Mouse (Mus musculus): ENCODE measurements at regions not wholly inside any gene's neighbourhood (a gene's known extent, or its start where the extent isn't known, plus 50 kb on each side); places are given as distances from the start of the nearest gene placed in this dataset.

DNA sequence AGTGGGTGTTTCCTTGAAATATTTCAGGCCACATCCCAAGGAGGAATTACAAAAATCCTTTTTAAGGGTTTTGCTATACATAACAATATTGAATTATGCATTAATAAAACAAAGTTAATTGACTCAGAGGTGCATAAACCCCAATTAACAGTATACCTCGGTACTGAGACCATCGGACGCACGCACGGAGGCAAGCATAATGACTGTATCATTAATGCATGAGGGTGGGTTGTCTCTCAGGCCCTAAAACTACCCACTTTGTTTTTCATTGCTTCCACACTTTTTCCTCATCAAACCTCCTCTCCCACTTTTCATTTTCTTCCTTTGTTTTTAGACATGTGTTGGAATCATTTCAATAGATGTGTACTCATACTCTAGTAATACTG is 339.6 kb downstream of the Btg1 start:
- ATAC-seq = peak; percentile 56
- no peak overlapping the region; the same call in 1 of the 2 replicates for H3K4me3 ChIP-seq (ENCODE audit: low read depth, low read length)
- 6% methylated on average over 5 of the region's 5 CpGs for WGBS

DNA sequence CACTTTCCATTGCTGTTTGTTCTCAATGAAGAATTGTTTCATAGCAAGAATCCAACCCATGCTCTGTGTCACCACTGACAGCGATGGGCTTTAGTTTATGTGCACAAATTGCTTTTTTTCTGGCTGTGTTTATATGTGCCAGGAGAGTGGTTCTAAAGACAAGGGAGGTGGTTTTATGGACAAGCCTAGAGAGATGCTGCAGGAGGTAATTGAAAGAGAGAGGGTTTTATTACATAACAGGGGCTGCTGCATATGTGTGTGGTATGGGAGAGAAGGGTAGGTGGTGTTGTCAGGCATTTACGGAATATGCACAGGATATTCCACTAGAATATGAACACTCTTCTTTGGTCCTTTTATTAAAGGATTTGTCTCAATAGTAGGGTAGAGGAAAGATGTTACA is 340.2 kb downstream of the Btg1 start:
- ATAC-seq (no peak), DNase-seq (ENCODE audit: low spot score) (no peak)
- Histone ChIP-seq H3K27me3 (replicated peaks; ENCODE audit: control insufficient read depth, insufficient read depth, low read length) (no peaks in the 10 kb centered on the region), H3K27ac (ENCODE audit: low read depth, low read length) (no peak overlapping the region), H3K9me3 (replicated peaks; ENCODE audit: control insufficient read depth, low read length) (no peaks in the 10 kb centered on the region), H3K4me3 (ENCODE audit: low read depth, low read length) (no peak overlapping the region), H3K36me3 (ENCODE audit: control insufficient read depth, insufficient read depth, low read length) (no peaks in the 10 kb centered on the region), H3K9ac (ENCODE audit: low read length) (no peak overlapping the region), H3K4me1 (ENCODE audit: control insufficient read depth, insufficient read depth, low read length) (peaks cover 10% of the 10 kb centered on the region; the same call in 1 of the 2 replicates), H3K4me2 (ENCODE audit: low read length) (no peak overlapping the region)
- 78% methylated on average over 2 of the region's 2 CpGs for WGBS

More for the DNA sequence above, 339.6 kb downstream of the Btg1 start:
- no peaks in the 10 kb centered on the region for H3K9me3 ChIP-seq (replicated peaks; ENCODE audit: control insufficient read depth, low read length)
- H3K36me3 ChIP-seq (ENCODE audit: control insufficient read depth, insufficient read depth, low read length) = no peaks in the 10 kb centered on the region
- DNase-seq (ENCODE audit: low spot score) = no peak
- peak overlapping the region; percentile 71 for H3K27ac ChIP-seq (ENCODE audit: low read depth, low read length)
- no peaks in the 10 kb centered on the region for H3K27me3 ChIP-seq (replicated peaks; ENCODE audit: control insufficient read depth, insufficient read depth, low read length)
- H3K4me2 ChIP-seq (ENCODE audit: low read length) = peak overlapping the region; percentile 37
- peaks cover 10% of the 10 kb centered on the region; the same call in 1 of the 2 replicates for H3K4me1 ChIP-seq (ENCODE audit: control insufficient read depth, insufficient read depth, low read length)
- H3K9ac ChIP-seq (ENCODE audit: low read length) = peak overlapping the region; percentile 2; the same call in 1 of the 2 replicates

DNA sequence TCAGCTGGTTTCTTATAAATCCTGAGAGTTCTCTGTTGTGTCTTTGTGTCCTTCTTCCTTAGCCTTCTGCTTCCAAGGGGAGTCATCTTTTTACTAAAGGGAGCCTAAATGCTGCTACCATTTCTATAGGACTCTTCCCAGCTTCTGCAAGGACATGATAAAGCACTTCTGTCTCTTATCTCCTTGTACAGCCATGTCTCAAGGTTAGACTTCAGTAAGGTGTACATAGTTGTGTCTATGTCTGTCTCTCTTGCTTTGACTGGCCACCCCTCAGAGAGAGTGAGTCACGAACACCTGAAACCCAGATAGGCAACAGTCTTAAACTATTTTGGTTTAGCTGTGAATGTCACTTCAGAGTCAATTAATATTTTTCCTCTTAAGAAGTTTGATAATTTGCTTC is 353.0 kb downstream of the Btg1 start:
- H3K4me2 ChIP-seq (ENCODE audit: low read length) = no peak overlapping the region
- H3K9me3 ChIP-seq (replicated peaks; ENCODE audit: control insufficient read depth, low read length) = no peaks in the 10 kb centered on the region
- ATAC-seq (no peak), DNase-seq (ENCODE audit: low spot score) (no peak)
- H3K9ac ChIP-seq (ENCODE audit: low read length) = no peak overlapping the region
- no peaks in the 10 kb centered on the region for H3K4me1 ChIP-seq (ENCODE audit: control insufficient read depth, insufficient read depth, low read length)
- H3K27ac ChIP-seq (ENCODE audit: low read depth, low read length) = no peak overlapping the region
- no peaks in the 10 kb centered on the region for H3K27me3 ChIP-seq (replicated peaks; ENCODE audit: control insufficient read depth, insufficient read depth, low read length)
- WGBS = 100% methylated on average over 1 of the region's 1 CpGs
- H3K4me3 ChIP-seq (ENCODE audit: low read depth, low read length) = no peak overlapping the region
- H3K36me3 ChIP-seq (ENCODE audit: control insufficient read depth, insufficient read depth, low read length) = no peaks in the 10 kb centered on the region

DNA sequence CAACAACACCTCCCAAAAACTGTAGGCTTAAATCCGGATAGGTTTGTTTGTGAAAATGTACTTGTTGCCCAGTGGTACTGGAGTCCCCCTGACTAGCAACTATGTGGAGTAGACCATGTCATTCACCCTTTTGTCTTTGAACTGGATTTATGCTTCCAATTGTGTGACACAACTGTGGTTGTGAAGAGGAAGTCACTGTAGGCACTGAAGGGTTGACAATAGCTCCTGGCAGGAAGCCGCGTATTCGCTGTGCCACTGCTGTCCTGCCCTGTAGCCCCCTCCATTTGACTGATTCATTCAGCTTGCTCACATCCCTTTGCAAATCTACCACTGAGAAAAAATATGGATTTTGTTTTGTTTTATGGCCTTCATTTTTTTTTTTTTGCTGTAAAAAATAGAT is 353.9 kb downstream of the Btg1 start:
- Histone ChIP-seq H3K4me2 (ENCODE audit: low read length) (no peak overlapping the region), H3K27ac (ENCODE audit: low read depth, low read length) (no peak overlapping the region), H3K9me3 (replicated peaks; ENCODE audit: control insufficient read depth, low read length) (no peaks in the 10 kb centered on the region), H3K9ac (ENCODE audit: low read length) (no peak overlapping the region), H3K36me3 (ENCODE audit: control insufficient read depth, insufficient read depth, low read length) (no peaks in the 10 kb centered on the region), H3K4me1 (ENCODE audit: control insufficient read depth, insufficient read depth, low read length) (no peaks in the 10 kb centered on the region), H3K27me3 (replicated peaks; ENCODE audit: control insufficient read depth, insufficient read depth, low read length) (no peaks in the 10 kb centered on the region), H3K4me3 (ENCODE audit: low read depth, low read length) (no peak overlapping the region)
- DNase-seq (ENCODE audit: low spot score) (no peak), ATAC-seq (no peak)
- 87% methylated on average over 4 of the region's 4 CpGs for WGBS

DNA sequence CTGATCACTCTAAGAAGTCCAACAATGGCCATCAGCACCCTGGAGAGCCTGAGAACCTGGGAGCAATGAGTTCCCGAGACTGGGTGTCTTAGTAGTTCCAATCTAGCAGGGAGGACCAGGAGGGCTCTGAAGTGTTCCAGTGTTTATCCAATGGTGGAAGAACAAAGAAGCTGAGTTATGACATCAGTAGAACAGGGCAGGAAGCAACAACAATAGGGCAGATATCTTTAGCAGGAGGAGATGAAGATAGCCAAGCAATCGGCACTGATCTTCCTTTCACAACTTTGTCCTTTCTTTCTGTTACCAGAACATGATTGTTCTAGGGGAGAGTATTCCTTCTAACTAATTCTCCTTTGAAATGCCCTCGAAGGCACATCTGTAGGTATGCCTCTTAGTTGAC is 355.0 kb downstream of the Btg1 start:
- Histone ChIP-seq H3K4me2 (ENCODE audit: low read length) (no peak overlapping the region), H3K27ac (ENCODE audit: low read depth, low read length) (no peak overlapping the region), H3K36me3 (ENCODE audit: control insufficient read depth, insufficient read depth, low read length) (no peaks in the 10 kb centered on the region), H3K4me1 (ENCODE audit: control insufficient read depth, insufficient read depth, low read length) (no peaks in the 10 kb centered on the region), H3K4me3 (ENCODE audit: low read depth, low read length) (no peak overlapping the region), H3K9ac (ENCODE audit: low read length) (no peak overlapping the region), H3K27me3 (replicated peaks; ENCODE audit: control insufficient read depth, insufficient read depth, low read length) (no peaks in the 10 kb centered on the region), H3K9me3 (replicated peaks; ENCODE audit: control insufficient read depth, low read length) (no peaks in the 10 kb centered on the region)
- ATAC-seq = no peak
- 92% methylated on average over 3 of the region's 3 CpGs for WGBS
- DNase-seq (ENCODE audit: low spot score) = no peak

DNA sequence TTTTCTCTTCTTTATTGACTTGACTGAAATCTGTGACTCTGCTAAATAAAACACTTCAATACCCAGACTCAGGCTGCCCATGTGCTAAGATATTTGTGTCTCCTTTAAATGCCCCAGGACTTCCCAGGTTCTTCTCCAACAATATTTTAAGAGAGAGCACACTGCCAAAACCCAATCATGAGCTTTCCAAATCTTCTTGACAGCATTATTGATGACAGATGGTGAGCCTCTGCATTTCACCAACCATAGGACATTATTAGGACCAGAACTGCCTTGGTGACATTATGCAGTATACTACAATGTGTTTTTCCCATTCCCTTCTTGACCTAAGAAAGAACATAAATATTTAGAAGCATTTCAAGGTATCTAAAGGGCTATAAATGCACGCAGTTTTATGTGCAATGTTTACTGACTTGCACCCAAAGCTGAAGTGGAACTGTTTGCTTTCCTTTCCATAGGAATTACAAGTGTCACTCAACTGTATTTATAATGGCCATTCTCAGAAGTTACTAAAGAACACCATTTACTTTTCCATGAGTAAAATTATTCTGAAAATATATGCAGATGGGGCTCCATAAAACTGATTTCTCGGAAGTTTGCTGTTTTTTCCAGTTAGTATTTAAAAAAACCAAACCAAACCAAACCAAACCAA is 357.6 kb downstream of the Btg1 start:
- Histone ChIP-seq H3K4me1 (ENCODE audit: control insufficient read depth, insufficient read depth, low read length) (no peaks in the 10 kb centered on the region), H3K4me3 (ENCODE audit: low read depth, low read length) (no peak overlapping the region), H3K9me3 (replicated peaks; ENCODE audit: control insufficient read depth, low read length) (no peaks in the 10 kb centered on the region), H3K4me2 (ENCODE audit: low read length) (no peak overlapping the region), H3K27ac (ENCODE audit: low read depth, low read length) (no peak overlapping the region), H3K27me3 (replicated peaks; ENCODE audit: control insufficient read depth, insufficient read depth, low read length) (no peaks in the 10 kb centered on the region), H3K9ac (ENCODE audit: low read length) (no peak overlapping the region), H3K36me3 (ENCODE audit: control insufficient read depth, insufficient read depth, low read length) (no peaks in the 10 kb centered on the region)
- ATAC-seq (no peak), DNase-seq (ENCODE audit: low spot score) (no peak)
- 85% methylated on average over 2 of the region's 2 CpGs for WGBS

DNA sequence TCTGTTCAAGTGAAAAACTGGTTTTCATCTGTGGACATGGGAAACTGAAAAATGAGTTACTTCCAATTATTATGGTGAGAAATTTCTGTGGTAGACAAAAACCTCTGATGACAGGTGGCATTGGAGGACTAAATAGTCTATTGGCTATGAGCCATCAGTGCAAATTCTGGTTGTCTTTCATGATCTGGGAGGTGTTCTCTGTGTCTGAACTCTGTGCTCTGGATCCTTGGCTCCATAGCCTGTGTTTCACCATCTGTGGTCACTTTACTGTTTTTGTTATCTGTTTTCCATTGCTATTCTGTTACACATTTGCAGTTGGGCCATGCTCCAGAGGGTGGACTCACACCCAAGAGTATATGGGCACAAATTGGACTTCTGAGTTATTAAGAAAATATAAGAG is 359.9 kb downstream of the Btg1 start:
- H3K36me3 ChIP-seq (ENCODE audit: control insufficient read depth, insufficient read depth, low read length) = no peaks in the 10 kb centered on the region
- H3K4me1 ChIP-seq (ENCODE audit: control insufficient read depth, insufficient read depth, low read length) = peaks cover 10% of the 10 kb centered on the region
- no peak for ATAC-seq
- H3K4me3 ChIP-seq (ENCODE audit: low read depth, low read length) = no peak overlapping the region
- DNase-seq (ENCODE audit: low spot score) = no peak
- H3K9me3 ChIP-seq (replicated peaks; ENCODE audit: control insufficient read depth, low read length) = no peaks in the 10 kb centered on the region
- no peaks in the 10 kb centered on the region for H3K27me3 ChIP-seq (replicated peaks; ENCODE audit: control insufficient read depth, insufficient read depth, low read length)
- H3K9ac ChIP-seq (ENCODE audit: low read length) = no peak overlapping the region
- no peak overlapping the region for H3K27ac ChIP-seq (ENCODE audit: low read depth, low read length)
- no peak overlapping the region for H3K4me2 ChIP-seq (ENCODE audit: low read length)

DNA sequence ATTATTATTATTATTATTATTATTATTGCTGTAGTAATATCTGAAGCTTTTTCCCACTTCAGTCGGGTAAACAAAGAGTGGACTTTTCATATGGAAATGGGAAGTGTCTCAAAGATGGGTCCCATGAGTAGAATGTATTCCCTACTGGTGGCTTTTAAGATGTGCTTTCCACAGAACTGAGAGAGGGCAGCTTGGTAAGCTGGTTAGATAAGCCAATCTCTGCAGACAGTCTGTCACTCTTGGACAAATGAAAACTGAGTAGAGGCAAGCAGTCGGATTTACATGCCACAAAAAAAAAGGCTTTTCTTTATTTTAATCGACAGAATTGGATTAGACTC is 363.7 kb downstream of the Btg1 start:
- H3K27ac ChIP-seq (ENCODE audit: low read depth, low read length) = peak overlapping the region; percentile 79; the same call in 1 of the 2 replicates
- DNase-seq (ENCODE audit: low spot score) (no peak), ATAC-seq (peak; percentile 56)
- H3K9me3 ChIP-seq (replicated peaks; ENCODE audit: control insufficient read depth, low read length) = no peaks in the 10 kb centered on the region
- no peak overlapping the region for H3K9ac ChIP-seq (ENCODE audit: low read length)
- no peaks in the 10 kb centered on the region for H3K36me3 ChIP-seq (ENCODE audit: control insufficient read depth, insufficient read depth, low read length)
- WGBS = 7% methylated on average over 3 of the region's 3 CpGs
- peaks cover 10% of the 10 kb centered on the region for H3K4me1 ChIP-seq (ENCODE audit: control insufficient read depth, insufficient read depth, low read length)
- H3K4me3 ChIP-seq (ENCODE audit: low read depth, low read length) = no peak overlapping the region
- H3K4me2 ChIP-seq (ENCODE audit: low read length) = no peak overlapping the region
- H3K27me3 ChIP-seq (replicated peaks; ENCODE audit: control insufficient read depth, insufficient read depth, low read length) = no peaks in the 10 kb centered on the region

DNA sequence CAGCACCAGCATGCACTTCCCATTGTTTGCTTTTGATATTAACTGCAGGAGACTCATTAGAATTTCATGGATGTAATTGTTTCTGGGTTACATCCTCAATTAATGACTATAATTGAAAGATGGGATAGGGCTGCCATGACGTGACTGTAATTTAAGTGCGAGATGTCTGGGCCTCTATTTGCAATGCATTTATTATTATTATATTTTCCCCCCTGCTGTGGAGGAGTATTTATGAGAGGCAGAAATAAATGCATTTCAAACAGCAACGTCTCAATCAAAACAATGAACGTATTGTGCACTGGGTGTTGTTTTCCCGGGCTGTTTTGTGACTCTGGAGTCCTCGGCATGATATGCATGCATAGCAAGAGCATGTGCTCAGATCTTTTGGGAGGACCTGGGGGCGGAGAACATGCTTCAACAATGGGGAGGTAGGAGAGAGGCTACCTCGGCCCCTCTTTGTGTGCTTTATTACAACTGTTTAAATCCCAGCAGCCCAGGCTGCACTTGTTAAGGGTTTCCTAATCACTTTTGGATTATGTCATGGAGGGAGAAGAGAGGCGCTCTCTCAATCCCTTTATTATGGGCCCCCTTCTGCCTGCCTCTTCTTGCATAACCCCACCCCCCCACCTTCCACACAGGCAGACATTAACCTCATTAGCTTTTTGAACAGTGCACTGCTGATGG is 364.2 kb downstream of the Btg1 start:
- H3K36me3 ChIP-seq (ENCODE audit: control insufficient read depth, insufficient read depth, low read length) = no peaks in the 10 kb centered on the region
- H3K4me1 ChIP-seq (ENCODE audit: control insufficient read depth, insufficient read depth, low read length) = peaks cover 10% of the 10 kb centered on the region
- WGBS = 3% methylated on average over 9 of the region's 9 CpGs
- DNase-seq (ENCODE audit: low spot score) (peak; percentile 72), ATAC-seq (peak; percentile 87)
- peak overlapping the region; percentile 79 for H3K27ac ChIP-seq (ENCODE audit: low read depth, low read length)
- H3K9ac ChIP-seq (ENCODE audit: low read length) = no peak overlapping the region
- H3K4me3 ChIP-seq (ENCODE audit: low read depth, low read length) = no peak overlapping the region
- no peaks in the 10 kb centered on the region for H3K9me3 ChIP-seq (replicated peaks; ENCODE audit: control insufficient read depth, low read length)
- no peak overlapping the region for H3K4me2 ChIP-seq (ENCODE audit: low read length)
- H3K27me3 ChIP-seq (replicated peaks; ENCODE audit: control insufficient read depth, insufficient read depth, low read length) = no peaks in the 10 kb centered on the region
